Mouse (Mus musculus) midbrain, embryonic 13.5 days (tissue): Measurements from ENCODE around the gene Sod1. TPM values are rescaled to one million over a fixed set of nuclear protein-coding genes. Genes with fewer than 3 reads are reported as not detected.

Source experiments
- ATAC-seq: fragments of 200-750 bp; cut with Nextera tagmentation; 2 replicates; pipeline ENCODE4 v1.8.0; 2017; ENCODE audit warnings: mild to moderate bottlenecking, moderate TSS enrichment, moderate library complexity
- H3K27ac ChIP-seq: fragments of 300-500 bp; sonication (generic); 2 replicates; pipeline ENCODE4 v1.5.1; 2015; ENCODE audit warnings: inconsistent platforms, mild to moderate bottlenecking, moderate library complexity
- H3K27me3 ChIP-seq: fragments of 300-500 bp; sonication (generic); 2 replicates; pipeline ENCODE4 v1.6.1; 2015; ENCODE audit warnings: mild to moderate bottlenecking, inconsistent platforms
- H3K36me3 ChIP-seq: fragments of 300-500 bp; sonication (generic); 2 replicates; pipeline ENCODE4 v1.6.1; 2015; ENCODE audit warnings: mild to moderate bottlenecking, inconsistent platforms
- H3K4me1 ChIP-seq: fragments of 300-500 bp; sonication (generic); replicated peaks from 2 replicates; pipeline ENCODE4 v1.6.1; 2015; ENCODE audit warnings: inconsistent platforms
- H3K4me2 ChIP-seq: fragments of 300-500 bp; sonication (generic); replicated peaks from 2 replicates; pipeline ENCODE4 v1.6.1; 2015; ENCODE audit warnings: moderate library complexity, mild to moderate bottlenecking, inconsistent platforms
- H3K4me3 ChIP-seq: fragments of 300-500 bp; sonication (generic); replicated peaks from 2 replicates; pipeline ENCODE4 v1.5.1; 2015; ENCODE audit warnings: mild to moderate bottlenecking, inconsistent platforms
- H3K9ac ChIP-seq: fragments of 300-500 bp; sonication (generic); replicated peaks from 2 replicates; pipeline ENCODE4 v1.6.1; 2015; ENCODE audit warnings: mild to moderate bottlenecking, inconsistent platforms
- H3K9me3 ChIP-seq: fragments of 300-500 bp; sonication (generic); 2 replicates; pipeline ENCODE4 v1.6.1; 2016; ENCODE audit warnings: mild to moderate bottlenecking, inconsistent platforms
- WGBS: fragments of 180-500 bp; shearing (Covaris S2); methylation state at CpG from one replicate; pipeline ENCODE4 v1.1.7; 2015; 5-methylcytosine and 5-hydroxymethylcytosine counted together
- polyA plus RNA-seq: library from polyadenylated mRNA; unstranded; fragments of >200 nt; fragmentation: Nextera tagmentation; extraction: Ambion mirVana; gene quantifications from 2 replicates; pipeline ENCODE4 v1.2.1, GENCODE M21; 2015

Sod1 gene
- polyA plus RNA-seq, 1 experiment from 2014 or later: 826 TPM

- Histone ChIP-seq H3K4me1 (no peaks in the 10 kb centered on the region; the same call in 1 of the 2 replicates), H3K27me3 (no peaks in the 10 kb centered on the region), H3K4me3 (no peak overlapping the region), H3K27ac (no peak overlapping the region), H3K9ac (no peak overlapping the region), H3K36me3 (no peaks in the 10 kb centered on the region), H3K4me2 (no peak overlapping the region), H3K9me3 (no peaks in the 10 kb centered on the region)
- no peak for ATAC-seq
These were observed 26.8 kb upstream of the Sod1 start for GRCm38 (mm10) chr16:90193719-90194118.

GRCm38 (mm10) chr16:90196688-90197240 is 23.8 kb upstream of the Sod1 start:
- H3K36me3 ChIP-seq: no peaks in the 10 kb centered on the region
- no peaks in the 10 kb centered on the region; the same call in 1 of the 2 replicates for H3K27me3 ChIP-seq
- no peak overlapping the region for H3K4me3 ChIP-seq
- H3K4me1 ChIP-seq: no peaks in the 10 kb centered on the region; the same call in 1 of the 2 replicates
- H3K9ac ChIP-seq: no peak overlapping the region
- 91% methylated on average over 7 of the region's 7 CpGs for WGBS
- H3K27ac ChIP-seq: no peak overlapping the region
- no peak for ATAC-seq
- H3K4me2 ChIP-seq: peak overlapping the region; percentile 58; the same call in 1 of the 2 replicates
- H3K9me3 ChIP-seq: no peaks in the 10 kb centered on the region

GRCm38 (mm10) chr16:90197337-90197973 is 23.1 kb upstream of the Sod1 start:
- Histone ChIP-seq H3K4me3 (peak overlapping the region; percentile 44), H3K9me3 (no peaks in the 10 kb centered on the region), H3K36me3 (no peaks in the 10 kb centered on the region), H3K4me2 (peak overlapping the region; percentile 58), H3K9ac (peak overlapping the region; percentile 64), H3K27me3 (no peaks in the 10 kb centered on the region; the same call in 1 of the 2 replicates), H3K4me1 (no peaks in the 10 kb centered on the region; the same call in 1 of the 2 replicates), H3K27ac (no peak overlapping the region)
- 3% methylated on average over 22 of the region's 22 CpGs for WGBS
- peak; percentile 94 for ATAC-seq

- Histone ChIP-seq H3K27ac (no peak overlapping the region), H3K27me3 (no peaks in the 10 kb centered on the region; the same call in 1 of the 2 replicates), H3K4me3 (no peak overlapping the region), H3K4me2 (no peak overlapping the region), H3K9ac (no peak overlapping the region), H3K4me1 (no peaks in the 10 kb centered on the region; the same call in 1 of the 2 replicates), H3K36me3 (no peaks in the 10 kb centered on the region), H3K9me3 (no peaks in the 10 kb centered on the region)
- 97% methylated on average over 6 of the region's 6 CpGs for WGBS
- ATAC-seq: no peak
These were observed 21.9 kb upstream of the Sod1 start for GRCm38 (mm10) chr16:90198626-90199025.

- no peak overlapping the region for H3K9ac ChIP-seq
- ATAC-seq: no peak
- H3K9me3 ChIP-seq: no peaks in the 10 kb centered on the region
- H3K4me3 ChIP-seq: no peak overlapping the region
- WGBS: 90% methylated on average over 10 of the region's 10 CpGs
- H3K27me3 ChIP-seq: no peaks in the 10 kb centered on the region; the same call in 1 of the 2 replicates
- no peak overlapping the region for H3K27ac ChIP-seq
- no peaks in the 10 kb centered on the region for H3K36me3 ChIP-seq
- no peak overlapping the region for H3K4me2 ChIP-seq
- no peaks in the 10 kb centered on the region; the same call in 1 of the 2 replicates for H3K4me1 ChIP-seq
These were observed 21.4 kb upstream of the Sod1 start for GRCm38 (mm10) chr16:90199174-90199573.

GRCm38 (mm10) chr16:90202140-90202539 is 18.4 kb upstream of the Sod1 start:
- Histone ChIP-seq H3K9ac (no peak overlapping the region), H3K36me3 (no peaks in the 10 kb centered on the region), H3K27ac (no peak overlapping the region), H3K4me3 (no peak overlapping the region), H3K4me1 (no peaks in the 10 kb centered on the region; the same call in 1 of the 2 replicates), H3K4me2 (no peak overlapping the region), H3K9me3 (no peaks in the 10 kb centered on the region), H3K27me3 (no peaks in the 10 kb centered on the region; the same call in 1 of the 2 replicates)
- 75% methylated on average over 19 of the region's 19 CpGs for WGBS
- ATAC-seq: no peak

GRCm38 (mm10) chr16:90203226-90203962 is 17.2 kb upstream of the Sod1 start:
- no peaks in the 10 kb centered on the region for H3K4me1 ChIP-seq
- no peak overlapping the region for H3K4me3 ChIP-seq
- H3K27ac ChIP-seq: no peak overlapping the region
- 86% methylated on average over 6 of the region's 6 CpGs for WGBS
- H3K36me3 ChIP-seq: no peaks in the 10 kb centered on the region
- H3K27me3 ChIP-seq: no peaks in the 10 kb centered on the region; the same call in 1 of the 2 replicates
- H3K9ac ChIP-seq: no peak overlapping the region
- ATAC-seq: no peak
- no peak overlapping the region for H3K4me2 ChIP-seq
- no peaks in the 10 kb centered on the region for H3K9me3 ChIP-seq

- no peaks in the 10 kb centered on the region for H3K4me1 ChIP-seq
- ATAC-seq: no peak
- no peaks in the 10 kb centered on the region; the same call in 1 of the 2 replicates for H3K27me3 ChIP-seq
- no peak overlapping the region for H3K4me3 ChIP-seq
- H3K9me3 ChIP-seq: no peaks in the 10 kb centered on the region
- H3K4me2 ChIP-seq: no peak overlapping the region
- WGBS: 97% methylated on average over 2 of the region's 2 CpGs
- no peak overlapping the region for H3K9ac ChIP-seq
- H3K27ac ChIP-seq: no peak overlapping the region
- no peaks in the 10 kb centered on the region for H3K36me3 ChIP-seq
These were observed 15.7 kb upstream of the Sod1 start for GRCm38 (mm10) chr16:90204868-90205267.

- Histone ChIP-seq H3K9me3 (no peaks in the 10 kb centered on the region), H3K27ac (no peak overlapping the region), H3K9ac (no peak overlapping the region), H3K36me3 (no peaks in the 10 kb centered on the region), H3K4me2 (no peak overlapping the region), H3K27me3 (no peaks in the 10 kb centered on the region), H3K4me3 (no peak overlapping the region), H3K4me1 (no peaks in the 10 kb centered on the region)
- WGBS: 83% methylated on average over 3 of the region's 3 CpGs
- no peak for ATAC-seq
These were observed 11.6 kb upstream of the Sod1 start for GRCm38 (mm10) chr16:90208996-90209395.

- no peak overlapping the region for H3K4me2 ChIP-seq
- no peak overlapping the region for H3K4me3 ChIP-seq
- no peak overlapping the region for H3K9ac ChIP-seq
- H3K27ac ChIP-seq: no peak overlapping the region
- ATAC-seq: no peak
- H3K9me3 ChIP-seq: no peaks in the 10 kb centered on the region
- WGBS: 88% methylated on average over 10 of the region's 10 CpGs
- no peaks in the 10 kb centered on the region for H3K4me1 ChIP-seq
- no peaks in the 10 kb centered on the region for H3K27me3 ChIP-seq
- H3K36me3 ChIP-seq: no peaks in the 10 kb centered on the region
These were observed 9.8 kb upstream of the Sod1 start for GRCm38 (mm10) chr16:90210717-90211116.

GRCm38 (mm10) chr16:90211767-90212166 is 8.8 kb upstream of the Sod1 start:
- Histone ChIP-seq H3K4me3 (no peak overlapping the region), H3K36me3 (no peaks in the 10 kb centered on the region), H3K27ac (no peak overlapping the region), H3K27me3 (no peaks in the 10 kb centered on the region), H3K4me1 (no peaks in the 10 kb centered on the region), H3K9ac (no peak overlapping the region), H3K9me3 (no peaks in the 10 kb centered on the region), H3K4me2 (no peak overlapping the region)
- WGBS: 85% methylated on average over 8 of the region's 8 CpGs
- ATAC-seq: no peak
